Mouse (Mus musculus) intestine, embryonic 16.5 days (tissue): ENCODE results near the gene Ntan1. TPM values are rescaled to one million over a fixed set of nuclear protein-coding genes. Genes with fewer than 3 reads are reported as not detected.

Source experiments
- ATAC-seq: fragments of 200-750 bp; cut with Nextera tagmentation; 2 replicates; pipeline ENCODE4 v1.8.0; 2017; ENCODE audit warnings: moderate TSS enrichment, moderate library complexity
- H3K27ac ChIP-seq: fragments of 300-500 bp; sonication (generic); 2 replicates; pipeline ENCODE4 v1.5.1; 2014; ENCODE audit warnings: mild to moderate bottlenecking, low read length
- H3K27me3 ChIP-seq: fragments of 300-500 bp; sonication (generic); replicated peaks from 2 replicates; pipeline ENCODE4 v1.6.1; 2014; ENCODE audit warnings: low read length, control low read depth, mixed read lengths; ENCODE audit not compliant: control insufficient read depth, insufficient read depth
- H3K36me3 ChIP-seq: fragments of 300-500 bp; sonication (generic); 2 replicates; pipeline ENCODE4 v1.6.1; 2014; ENCODE audit warnings: low read length, control low read depth; ENCODE audit not compliant: control insufficient read depth, insufficient read depth
- H3K4me1 ChIP-seq: fragments of 300-500 bp; sonication (generic); 2 replicates; pipeline ENCODE4 v1.6.1; 2014; ENCODE audit warnings: low read length, control low read depth, mixed read lengths; ENCODE audit not compliant: control insufficient read depth, insufficient read depth
- H3K4me2 ChIP-seq: fragments of 300-500 bp; sonication (generic); 2 replicates; pipeline ENCODE4 v1.6.1; 2014; ENCODE audit warnings: low read depth, low read length, control low read depth
- H3K4me3 ChIP-seq: fragments of 300-500 bp; sonication (generic); 2 replicates; pipeline ENCODE4 v1.5.1; 2014; ENCODE audit warnings: mild to moderate bottlenecking, low read length
- H3K9ac ChIP-seq: fragments of 300-500 bp; sonication (generic); 2 replicates; pipeline ENCODE4 v1.6.1; 2014; ENCODE audit warnings: low read depth, low read length
- H3K9me3 ChIP-seq: fragments of 300-500 bp; sonication (generic); 2 replicates; pipeline ENCODE4 v1.6.1; 2016; ENCODE audit warnings: low read length, control low read depth; ENCODE audit not compliant: control insufficient read depth
- WGBS: fragments of 180-500 bp; shearing (Covaris S2); extraction: QIAGEN DNeasy Blood & Tissue Kit; methylation state at CpG from one replicate; pipeline ENCODE4 v1.1.7; 2014; 5-methylcytosine and 5-hydroxymethylcytosine counted together
- polyA plus RNA-seq: library from polyadenylated mRNA; unstranded; fragments of >200 nt; fragmentation: Nextera tagmentation; extraction: Ambion mirVana; gene quantifications from 2 replicates; pipeline ENCODE4 v1.2.1, GENCODE M21; 2015

Ntan1 gene
- polyA plus RNA-seq, 1 experiment from 2014 or later: 143 TPM

- H3K27ac ChIP-seq: no peak overlapping the region
- H3K4me3 ChIP-seq: no peak overlapping the region
- no peaks in the 10 kb centered on the region for H3K9me3 ChIP-seq
- no peaks in the 10 kb centered on the region for H3K27me3 ChIP-seq
- no peak overlapping the region for H3K4me2 ChIP-seq
- H3K4me1 ChIP-seq: no peaks in the 10 kb centered on the region
- ATAC-seq: no peak
- no peak overlapping the region for H3K9ac ChIP-seq
- H3K36me3 ChIP-seq: peaks cover 25% of the 10 kb centered on the region
- whole genome bisulfite sequencing: 90% methylated on average over 5 of the region's 5 CpGs
Measured at GRCm38 (mm10) chr16:13796746-13797175, 21.9 kb upstream of the Ntan1 start.

- H3K27me3 ChIP-seq: no peaks in the 10 kb centered on the region
- no peak overlapping the region for H3K4me2 ChIP-seq
- H3K9ac ChIP-seq: no peak overlapping the region
- H3K9me3 ChIP-seq: no peaks in the 10 kb centered on the region
- ATAC-seq: no peak
- WGBS: 89% methylated on average over 4 of the region's 4 CpGs
- peaks cover 22% of the 10 kb centered on the region for H3K36me3 ChIP-seq
- no peak overlapping the region for H3K4me3 ChIP-seq
- no peak overlapping the region for H3K27ac ChIP-seq
- no peaks in the 10 kb centered on the region for H3K4me1 ChIP-seq
Measured at GRCm38 (mm10) chr16:13801231-13801630, 17.4 kb upstream of the Ntan1 start.

- Histone ChIP-seq H3K9ac (no peak overlapping the region), H3K27ac (no peak overlapping the region), H3K9me3 (no peaks in the 10 kb centered on the region), H3K36me3 (peaks cover 25% of the 10 kb centered on the region), H3K4me2 (no peak overlapping the region), H3K27me3 (no peaks in the 10 kb centered on the region), H3K4me3 (no peak overlapping the region), H3K4me1 (no peaks in the 10 kb centered on the region)
- ATAC-seq: no peak
- 83% methylated on average over 5 of the region's 5 CpGs for WGBS
Measured at GRCm38 (mm10) chr16:13804666-13805065, 14.0 kb upstream of the Ntan1 start.

GRCm38 (mm10) chr16:13807616-13808015 lies 11.0 kb upstream of the Ntan1 start:
- no peak overlapping the region for H3K4me2 ChIP-seq
- no peak overlapping the region for H3K4me3 ChIP-seq
- no peaks in the 10 kb centered on the region for H3K27me3 ChIP-seq
- no peaks in the 10 kb centered on the region for H3K9me3 ChIP-seq
- WGBS: 94% methylated on average over 4 of the region's 4 CpGs
- no peak for ATAC-seq
- H3K4me1 ChIP-seq: no peaks in the 10 kb centered on the region
- H3K36me3 ChIP-seq: peaks cover 29% of the 10 kb centered on the region
- no peak overlapping the region for H3K27ac ChIP-seq
- no peak overlapping the region for H3K9ac ChIP-seq

GRCm38 (mm10) chr16:13808410-13808809 lies 10.2 kb upstream of the Ntan1 start:
- 0 out of 2 replicates have a peak, but pooled peaks have one; percentile 49 for ATAC-seq
- Histone ChIP-seq H3K36me3 (peaks cover 30% of the 10 kb centered on the region), H3K4me1 (no peaks in the 10 kb centered on the region), H3K9ac (no peak overlapping the region), H3K9me3 (no peaks in the 10 kb centered on the region), H3K4me2 (no peak overlapping the region), H3K4me3 (no peak overlapping the region), H3K27me3 (no peaks in the 10 kb centered on the region), H3K27ac (no peak overlapping the region)
- 87% methylated on average over 7 of the region's 7 CpGs for WGBS

- Histone ChIP-seq H3K27ac (no peak overlapping the region), H3K27me3 (no peaks in the 10 kb centered on the region), H3K4me1 (no peaks in the 10 kb centered on the region), H3K9me3 (no peaks in the 10 kb centered on the region), H3K4me2 (no peak overlapping the region), H3K4me3 (no peak overlapping the region), H3K36me3 (peaks cover 22% of the 10 kb centered on the region), H3K9ac (no peak overlapping the region)
- 97% methylated on average over 6 of the region's 6 CpGs for whole genome bisulfite sequencing
- ATAC-seq: no peak
Measured at GRCm38 (mm10) chr16:13812152-13812551, 6.5 kb upstream of the Ntan1 start.

GRCm38 (mm10) chr16:13813200-13813599 lies 5.4 kb upstream of the Ntan1 start:
- H3K27ac ChIP-seq: no peak overlapping the region
- H3K36me3 ChIP-seq: peaks cover 21% of the 10 kb centered on the region; the same call in 1 of the 2 replicates
- ATAC-seq: no peak
- H3K4me2 ChIP-seq: no peak overlapping the region
- H3K4me1 ChIP-seq: peaks cover 3% of the 10 kb centered on the region; the same call in 1 of the 2 replicates
- H3K27me3 ChIP-seq: no peaks in the 10 kb centered on the region
- H3K4me3 ChIP-seq: no peak overlapping the region
- no peak overlapping the region for H3K9ac ChIP-seq
- H3K9me3 ChIP-seq: no peaks in the 10 kb centered on the region
- WGBS: 96% methylated on average over 3 of the region's 3 CpGs

GRCm38 (mm10) chr16:13819394-13819743 lies 724 bp downstream of the Ntan1 start:
- H3K36me3 ChIP-seq: no peaks in the 10 kb centered on the region
- peak; percentile 74 for ATAC-seq
- peaks cover 10% of the 10 kb centered on the region for H3K4me1 ChIP-seq
- H3K4me3 ChIP-seq: peak overlapping the region; percentile 84
- peak overlapping the region; percentile 94 for H3K27ac ChIP-seq
- H3K9ac ChIP-seq: peak overlapping the region; percentile 83
- H3K4me2 ChIP-seq: peak overlapping the region; percentile 81
- H3K27me3 ChIP-seq: no peaks in the 10 kb centered on the region
- H3K9me3 ChIP-seq: no peaks in the 10 kb centered on the region
- WGBS: under 1% methylated on average over 36 of the region's 36 CpGs

- Histone ChIP-seq H3K27ac (peak overlapping the region; percentile 94), H3K4me3 (peak overlapping the region; percentile 84), H3K4me1 (peaks cover 10% of the 10 kb centered on the region), H3K36me3 (no peaks in the 10 kb centered on the region), H3K9me3 (no peaks in the 10 kb centered on the region), H3K4me2 (peak overlapping the region; percentile 81), H3K27me3 (no peaks in the 10 kb centered on the region), H3K9ac (peak overlapping the region; percentile 83)
- WGBS: 24% methylated on average over 12 of the region's 12 CpGs
- ATAC-seq: no peak
Measured at GRCm38 (mm10) chr16:13819806-13820500, 1.3 kb downstream of the Ntan1 start.

- H3K9me3 ChIP-seq: no peaks in the 10 kb centered on the region
- no peaks in the 10 kb centered on the region for H3K27me3 ChIP-seq
- peaks cover 13% of the 10 kb centered on the region for H3K4me1 ChIP-seq
- H3K4me2 ChIP-seq: no peak overlapping the region
- no peak overlapping the region for H3K9ac ChIP-seq
- WGBS: 94% methylated on average over 5 of the region's 5 CpGs
- peak overlapping the region; percentile 84; the same call in 1 of the 2 replicates for H3K4me3 ChIP-seq
- no peak for ATAC-seq
- H3K36me3 ChIP-seq: no peaks in the 10 kb centered on the region
- H3K27ac ChIP-seq: no peak overlapping the region
Measured at GRCm38 (mm10) chr16:13820771-13821170, 2.1 kb downstream of the Ntan1 start.
